Comparison of ENCODE assay signal across 8 mouse cellular contexts in genomic region chr3:148959327-148960025, GRCm38 (mm10). TPM values are rescaled to one million over a fixed set of nuclear protein-coding genes. Genes with fewer than 3 reads are reported as not detected.
DNase-seq lines count a peak whose midpoint lies in the region; ATAC-seq lines count a peak whose summit lies in the region.

No protein-coding gene starts in this region.

- peak overlapping the region; percentile 56 for H3K4me2 ChIP-seq in neural tube, embryonic 15.5 days

- no peak overlapping the region for H3K27ac ChIP-seq in brown adipose tissue, adult 24 weeks (replicated peaks; ENCODE audit: low read depth, low read length)
- H3K27ac ChIP-seq in neural tube, embryonic 15.5 days (replicated peaks), result no peak overlapping the region

- H3K27me3 ChIP-seq in neural tube, embryonic 15.5 days (replicated peaks), result no peaks in the 10 kb centered on the region

- H3K4me1 ChIP-seq in brown adipose tissue, adult 24 weeks (ENCODE audit: control insufficient read depth, insufficient read depth, insufficient read length, low read length), result peaks cover 27% of the 10 kb centered on the region; the same call in 1 of the 2 replicates
- peaks cover 54% of the 10 kb centered on the region for H3K4me1 ChIP-seq in neural tube, embryonic 15.5 days

- peak overlapping the region; percentile 34; the same call in 1 of the 2 replicates for H3K9ac ChIP-seq in neural tube, embryonic 15.5 days (replicated peaks)

- no peak for ATAC-seq in neural tube, embryonic 15.5 days (ENCODE audit: low FRiP score)

- 12% methylated on average over 15 of the region's 15 CpGs for WGBS in neural tube, embryonic 15.5 days

- H3K9me3 ChIP-seq in neural tube, embryonic 15.5 days (replicated peaks), result no peaks in the 10 kb centered on the region

- no peaks in the 10 kb centered on the region for H3K36me3 ChIP-seq in neural tube, embryonic 15.5 days

- peak; percentile 39 for DNase-seq in embryo, embryonic 11 days
- no peak for DNase-seq in embryo, embryonic 10 days (ENCODE audit: low spot score)
- DNase-seq in heart, adult 8-10 months (ENCODE audit: low spot score), result peak; percentile 44
- peak; percentile 58 for DNase-seq in kidney, adult 18-20 months
- DNase-seq in lung, adult 18-20 months, result peak; percentile 77 to 85
- DNase-seq in right cerebral cortex, postnatal 36 days (ENCODE audit: low spot score in 2 of 2), result no peak

- H3K4me3 ChIP-seq in brown adipose tissue, adult 24 weeks (ENCODE audit: insufficient read depth, low read depth, low read length), result peak overlapping the region; percentile 49
- H3K4me3 ChIP-seq in neural tube, embryonic 15.5 days (replicated peaks), result peak overlapping the region; percentile 26

RNA-seq across cellular contexts. Expression of gene Adgrl2, which starts 30.9 kb away (rescaled TPM):
- polyA plus RNA-seq in brown adipose tissue, adult 24 weeks (2012; ENCODE audit: insufficient read depth, insufficient read length, missing spikeins), result 5.0 and 5.3 TPM in 2 replicates
- 10 to 100 TPM; 49.7 to 58.2 (median 51.3) TPM for total RNA-seq in heart, adult 8-10 months (2022)
- 136 and 171 TPM in 2 replicates for polyA plus RNA-seq in neural tube, embryonic 15.5 days (2015; fragmentation: Nextera tagmentation; extraction: Ambion mirVana)

Comparison
In these comparisons a context has a peak if more than half of its experiments do, and no peak if none do; other contexts are left out.
1. DNase-seq: peak in embryo, embryonic 11 days (single experiment), heart, adult 8-10 months (single experiment), kidney, adult 18-20 months (single experiment) and lung, adult 18-20 months (2 of 2); none in embryo, embryonic 10 days (single experiment) and right cerebral cortex, postnatal 36 days (0 of 2).
2. RNA of gene Adgrl2, which starts 30.9 kb away (polyA plus RNA-seq): 136 to 171 TPM in neural tube, embryonic 15.5 days; 5.0 to 5.3 TPM in brown adipose tissue, adult 24 weeks; every median in the first group is over 10 times any median in the second.